ENCODE assay signal across 8 mouse cellular contexts in genomic region chrX:162267679-162268078, GRCm38 (mm10).
DNase-seq lines count a peak whose midpoint lies in the region; ATAC-seq lines count a peak whose summit lies in the region.
"Had no signal": no experiment of that assay in that cellular context is flagged by ENCODE, and none has a peak within 500 bp of the region (broad histone marks: within the 10 kb centered on the region; RNA-seq: fewer than 3 reads in every experiment).

No protein-coding gene starts in this region.

- peak; percentile 67 for DNase-seq in ovary, adult 18-20 months (ENCODE audit: low spot score)
- DNase-seq in ovary, postnatal 14 days (ENCODE audit: low spot score), result no peak
- DNase-seq in embryonic facial prominence, embryonic 14.5 days (ENCODE audit: low spot score), result peak; percentile 53
- DNase-seq in kidney, postnatal 10 days, result peak; percentile 55
- DNase-seq in neural tube, embryonic 11.5 days (ENCODE audit: low spot score), result peak; percentile 13
- DNase-seq in thymus, adult 18-20 months, result no peak
- no peak for DNase-seq in thymus, postnatal 25 days

- no peaks in the 10 kb centered on the region for H3K36me3 ChIP-seq in embryonic facial prominence, embryonic 14.5 days (ENCODE audit: control insufficient read depth, insufficient read depth, low read length)
- H3K36me3 ChIP-seq in neural tube, embryonic 11.5 days (ENCODE audit: control insufficient read depth, insufficient read depth, low read length), result no peaks in the 10 kb centered on the region
- H3K36me3 ChIP-seq: hindbrain, embryonic 15.5 days had no signal

- no peak overlapping the region for H3K4me2 ChIP-seq in embryonic facial prominence, embryonic 14.5 days (ENCODE audit: low read depth, low read length)
- no peak overlapping the region for H3K4me2 ChIP-seq in neural tube, embryonic 11.5 days (ENCODE audit: low read depth)
- H3K4me2 ChIP-seq: hindbrain, embryonic 15.5 days had no signal

- no peak for ATAC-seq in embryonic facial prominence, embryonic 14.5 days (ENCODE audit: low read depth)
- ATAC-seq in neural tube, embryonic 11.5 days (ENCODE audit: insufficient read depth, low FRiP score, low TSS enrichment), result peak; percentile 65; the same call in 1 of the 2 replicates

- H3K4me1 ChIP-seq in embryonic facial prominence, embryonic 14.5 days (ENCODE audit: control insufficient read depth, insufficient read depth, low read length), result no peaks in the 10 kb centered on the region
- no peaks in the 10 kb centered on the region for H3K4me1 ChIP-seq in neural tube, embryonic 11.5 days (ENCODE audit: control insufficient read depth, insufficient read depth, low read length)
- H3K4me1 ChIP-seq: hindbrain, embryonic 15.5 days had no signal

- no peak overlapping the region for H3K4me3 ChIP-seq in embryonic facial prominence, embryonic 14.5 days (ENCODE audit: low read depth, low read length)
- no peak overlapping the region for H3K4me3 ChIP-seq in neural tube, embryonic 11.5 days (ENCODE audit: low read depth, low read length)
- H3K4me3 ChIP-seq: hindbrain, embryonic 15.5 days had no signal

- no peaks in the 10 kb centered on the region for H3K9me3 ChIP-seq in embryonic facial prominence, embryonic 14.5 days (ENCODE audit: control insufficient read depth, low read length)
- no peaks in the 10 kb centered on the region for H3K9me3 ChIP-seq in neural tube, embryonic 11.5 days (ENCODE audit: control insufficient read depth, low read length)
- H3K9me3 ChIP-seq: hindbrain, embryonic 15.5 days had no signal

- H3K27me3 ChIP-seq in embryonic facial prominence, embryonic 14.5 days (replicated peaks; ENCODE audit: control insufficient read depth, insufficient read depth, low read length), result no peaks in the 10 kb centered on the region; the same call in none of the 2 replicates
- H3K27me3 ChIP-seq in neural tube, embryonic 11.5 days (ENCODE audit: control insufficient read depth, insufficient read depth, low read length), result no peaks in the 10 kb centered on the region
- H3K27me3 ChIP-seq: hindbrain, embryonic 15.5 days had no signal

- WGBS in embryonic facial prominence, embryonic 14.5 days, result 46% methylated on average over 1 of the region's 1 CpGs
- 27% methylated on average over 1 of the region's 1 CpGs for WGBS in neural tube, embryonic 11.5 days

- H3K27ac ChIP-seq in embryonic facial prominence, embryonic 14.5 days (replicated peaks; ENCODE audit: low read depth, low read length), result no peak overlapping the region
- H3K27ac ChIP-seq in neural tube, embryonic 11.5 days (ENCODE audit: low read depth, low read length), result no peak overlapping the region
- H3K27ac ChIP-seq: hindbrain, embryonic 15.5 days had no signal

- H3K9ac ChIP-seq in embryonic facial prominence, embryonic 14.5 days (ENCODE audit: low read depth, low read length), result no peak overlapping the region
- no peak overlapping the region for H3K9ac ChIP-seq in neural tube, embryonic 11.5 days (ENCODE audit: low read length)
- H3K9ac ChIP-seq: hindbrain, embryonic 15.5 days had no signal

Comparison
In these comparisons a context has a peak if more than half of its experiments do, and no peak if none do; other contexts are left out.
1. DNase-seq: peak in ovary, adult 18-20 months (single experiment), embryonic facial prominence, embryonic 14.5 days (single experiment), kidney, postnatal 10 days (single experiment) and neural tube, embryonic 11.5 days (single experiment); none in ovary, postnatal 14 days (single experiment), thymus, adult 18-20 months (0 of 2) and thymus, postnatal 25 days (single experiment).